Comparison of ENCODE assay signal across 24 mouse cellular contexts in genomic region chr15:4013873-4014272, GRCm38 (mm10). TPM values are rescaled to one million over a fixed set of nuclear protein-coding genes. Genes with fewer than 3 reads are reported as not detected.
A peak's percentile ranks its signal among the peaks of the same experiment; 100 is the strongest.
DNase-seq lines count a peak whose midpoint lies in the region; ATAC-seq and TF ChIP-seq lines count a peak whose summit lies in the region.
"Had no signal": no experiment of that assay in that cellular context is flagged by ENCODE, and none has a peak within 500 bp of the region (broad histone marks: within the 10 kb centered on the region; RNA-seq: fewer than 3 reads in every experiment).

No protein-coding gene starts in this region.

- H3K27me3 ChIP-seq in hindbrain, embryonic 11.5 days (ENCODE audit: control insufficient read depth, insufficient read depth, low read length): no peaks in the 10 kb centered on the region
- no peaks in the 10 kb centered on the region for H3K27me3 ChIP-seq in hindbrain, postnatal 0 days (ENCODE audit: insufficient read depth, low read length)
- no peaks in the 10 kb centered on the region for H3K27me3 ChIP-seq in neural tube, embryonic 12.5 days (replicated peaks)
- H3K27me3 ChIP-seq in neural tube, embryonic 15.5 days (replicated peaks): no peaks in the 10 kb centered on the region
- H3K27me3 ChIP-seq in forebrain, embryonic 13.5 days: no peaks in the 10 kb centered on the region
- H3K27me3 ChIP-seq: embryonic facial prominence, embryonic 12.5 days; embryonic facial prominence, embryonic 15.5 days; forebrain, embryonic 15.5 days; heart, embryonic 13.5 days; intestine, embryonic 15.5 days; Patski had no signal

- H3K9ac ChIP-seq in hindbrain, embryonic 11.5 days (ENCODE audit: low read depth, low read length): no peak overlapping the region
- no peak overlapping the region for H3K9ac ChIP-seq in hindbrain, postnatal 0 days (replicated peaks; ENCODE audit: low read length)
- H3K9ac ChIP-seq in neural tube, embryonic 12.5 days: no peak overlapping the region
- H3K9ac ChIP-seq in neural tube, embryonic 15.5 days (replicated peaks): no peak overlapping the region
- no peak overlapping the region for H3K9ac ChIP-seq in forebrain, embryonic 13.5 days
- H3K9ac ChIP-seq: embryonic facial prominence, embryonic 12.5 days; embryonic facial prominence, embryonic 15.5 days; forebrain, embryonic 15.5 days; heart, embryonic 13.5 days; hindbrain, embryonic 14.5 days; intestine, embryonic 15.5 days had no signal

- peak; percentile 61; the same call in 1 of the 2 replicates for ATAC-seq in hindbrain, embryonic 11.5 days (ENCODE audit: low FRiP score)
- no peak for ATAC-seq in hindbrain, postnatal 0 days
- peak; percentile 65 for ATAC-seq in neural tube, embryonic 12.5 days (ENCODE audit: low FRiP score, low read depth)
- no peak for ATAC-seq in neural tube, embryonic 15.5 days (ENCODE audit: low FRiP score)
- ATAC-seq in forebrain, embryonic 13.5 days: no peak
- ATAC-seq: forebrain, embryonic 15.5 days; intestine, embryonic 15.5 days; Patski had no signal

- H3K4me1 ChIP-seq in hindbrain, embryonic 11.5 days (replicated peaks; ENCODE audit: control insufficient read depth, insufficient read depth, low read length): no peaks in the 10 kb centered on the region
- no peaks in the 10 kb centered on the region for H3K4me1 ChIP-seq in hindbrain, postnatal 0 days (ENCODE audit: insufficient read depth, low read length)
- no peaks in the 10 kb centered on the region for H3K4me1 ChIP-seq in neural tube, embryonic 12.5 days
- H3K4me1 ChIP-seq in neural tube, embryonic 15.5 days: no peaks in the 10 kb centered on the region
- no peaks in the 10 kb centered on the region for H3K4me1 ChIP-seq in forebrain, embryonic 13.5 days
- H3K4me1 ChIP-seq: embryonic facial prominence, embryonic 12.5 days; embryonic facial prominence, embryonic 15.5 days; forebrain, embryonic 15.5 days; heart, embryonic 13.5 days; intestine, embryonic 15.5 days had no signal

- 85% methylated on average over 2 of the region's 2 CpGs for WGBS in hindbrain, embryonic 11.5 days
- WGBS in hindbrain, postnatal 0 days: 66% methylated on average over 2 of the region's 2 CpGs
- WGBS in neural tube, embryonic 12.5 days: 68% methylated on average over 2 of the region's 2 CpGs
- WGBS in neural tube, embryonic 15.5 days: 56% methylated on average over 2 of the region's 2 CpGs
- 71% methylated on average over 2 of the region's 2 CpGs for WGBS in forebrain, embryonic 13.5 days

- H3K36me3 ChIP-seq in hindbrain, embryonic 11.5 days (ENCODE audit: control insufficient read depth, insufficient read depth, low read length): no peaks in the 10 kb centered on the region
- no peaks in the 10 kb centered on the region for H3K36me3 ChIP-seq in hindbrain, postnatal 0 days (ENCODE audit: insufficient read depth, low read length)
- no peaks in the 10 kb centered on the region for H3K36me3 ChIP-seq in neural tube, embryonic 12.5 days
- no peaks in the 10 kb centered on the region for H3K36me3 ChIP-seq in neural tube, embryonic 15.5 days
- H3K36me3 ChIP-seq in forebrain, embryonic 13.5 days (ENCODE audit: poor library complexity, severe bottlenecking): no peaks in the 10 kb centered on the region
- H3K36me3 ChIP-seq: embryonic facial prominence, embryonic 12.5 days; embryonic facial prominence, embryonic 15.5 days; forebrain, embryonic 15.5 days; heart, embryonic 13.5 days; intestine, embryonic 15.5 days had no signal

- H3K4me3 ChIP-seq in hindbrain, embryonic 11.5 days (ENCODE audit: low read depth, low read length): no peak overlapping the region
- H3K4me3 ChIP-seq in hindbrain, postnatal 0 days (ENCODE audit: low read length): no peak overlapping the region
- H3K4me3 ChIP-seq in neural tube, embryonic 12.5 days: no peak overlapping the region
- H3K4me3 ChIP-seq in neural tube, embryonic 15.5 days (replicated peaks): no peak overlapping the region
- H3K4me3 ChIP-seq in forebrain, embryonic 13.5 days: no peak overlapping the region
- H3K4me3 ChIP-seq: embryonic facial prominence, embryonic 12.5 days; embryonic facial prominence, embryonic 15.5 days; forebrain, embryonic 15.5 days; heart, embryonic 13.5 days; intestine, embryonic 15.5 days had no signal

- H3K4me2 ChIP-seq in hindbrain, embryonic 11.5 days (replicated peaks; ENCODE audit: low read depth, low read length): no peak overlapping the region
- no peak overlapping the region for H3K4me2 ChIP-seq in hindbrain, postnatal 0 days (ENCODE audit: low read depth, low read length)
- H3K4me2 ChIP-seq in neural tube, embryonic 12.5 days (replicated peaks): no peak overlapping the region
- H3K4me2 ChIP-seq in neural tube, embryonic 15.5 days: no peak overlapping the region
- H3K4me2 ChIP-seq in forebrain, embryonic 13.5 days: no peak overlapping the region
- H3K4me2 ChIP-seq: embryonic facial prominence, embryonic 12.5 days; embryonic facial prominence, embryonic 15.5 days; forebrain, embryonic 15.5 days; heart, embryonic 13.5 days; hindbrain, embryonic 14.5 days; intestine, embryonic 15.5 days had no signal

- no peaks in the 10 kb centered on the region for H3K9me3 ChIP-seq in hindbrain, embryonic 11.5 days (ENCODE audit: control insufficient read depth, low read length)
- H3K9me3 ChIP-seq in hindbrain, postnatal 0 days (ENCODE audit: low read length): no peaks in the 10 kb centered on the region
- H3K9me3 ChIP-seq in neural tube, embryonic 12.5 days: no peaks in the 10 kb centered on the region
- no peaks in the 10 kb centered on the region for H3K9me3 ChIP-seq in neural tube, embryonic 15.5 days (replicated peaks)
- H3K9me3 ChIP-seq in forebrain, embryonic 13.5 days (replicated peaks): no peaks in the 10 kb centered on the region
- H3K9me3 ChIP-seq: embryonic facial prominence, embryonic 12.5 days; embryonic facial prominence, embryonic 15.5 days; forebrain, embryonic 15.5 days; heart, embryonic 13.5 days; intestine, embryonic 15.5 days had no signal

- DNase-seq in hindbrain, embryonic 11.5 days (ENCODE audit: low spot score): no peak
- no peak for DNase-seq in hindbrain, postnatal 0 days (ENCODE audit: low spot score)
- DNase-seq in MN1 (ENCODE audit: low spot score): peak; percentile 68
- DNase-seq in retina, postnatal 1 day: peak; percentile 67
- DNase-seq in heart, postnatal 25 days (ENCODE audit: low spot score): no peak
- DNase-seq: adrenal gland, postnatal 10 days; adrenal gland, postnatal 36 days; cerebellum, adult 11 months; cerebellum, adult 2 months; cerebellum, adult 9-11 months; cerebellum, postnatal 25 days; gastrocnemius, postnatal 25 days; heart, adult 18-20 months; heart, postnatal 14 days had no signal

- H3K27ac ChIP-seq in hindbrain, embryonic 11.5 days (ENCODE audit: low read depth, low read length): no peak overlapping the region
- no peak overlapping the region for H3K27ac ChIP-seq in hindbrain, postnatal 0 days
- no peak overlapping the region for H3K27ac ChIP-seq in neural tube, embryonic 12.5 days
- no peak overlapping the region for H3K27ac ChIP-seq in neural tube, embryonic 15.5 days (replicated peaks)
- no peak overlapping the region for H3K27ac ChIP-seq in forebrain, embryonic 13.5 days
- H3K27ac ChIP-seq: embryonic facial prominence, embryonic 12.5 days; embryonic facial prominence, embryonic 15.5 days; forebrain, embryonic 15.5 days; heart, embryonic 13.5 days; hindbrain, embryonic 14.5 days; intestine, embryonic 15.5 days had no signal

- intact Hi-C loops in heart, postnatal 25 days (cut with DNase I): no loop called here

- TF ChIP-seq CTCF in hindbrain, postnatal 0 days (IDR thresholded peaks at IDR 0.05; ENCODE audit: low read depth): no peak

RNA-seq across cellular contexts. Expression of gene Oxct1, which starts 12.3 kb away (rescaled TPM):
- polyA plus RNA-seq in hindbrain, embryonic 11.5 days (2014; fragmentation: Nextera tagmentation; extraction: Ambion mirVana): 183 and 196 TPM in 2 replicates
- total RNA-seq in hindbrain, postnatal 0 days (2014; rRNA removed): 226 and 314 TPM in 2 replicates
- 457 and 505 TPM in 2 replicates for polyA plus RNA-seq in hindbrain, postnatal 0 days (2015; fragmentation: Nextera tagmentation; extraction: Ambion mirVana)
- 184 and 190 TPM in 2 replicates for polyA plus RNA-seq in neural tube, embryonic 12.5 days (2016; fragmentation: Nextera tagmentation; extraction: Ambion mirVana)
- polyA plus RNA-seq in neural tube, embryonic 15.5 days (2015; fragmentation: Nextera tagmentation; extraction: Ambion mirVana): 402 and 424 TPM in 2 replicates
- total RNA-seq in heart, postnatal 25 days (2021): 1,000 to 10,000 TPM; 1,289 to 1,329 TPM
- polyA plus RNA-seq in forebrain, embryonic 13.5 days (2015; fragmentation: Nextera tagmentation; extraction: Ambion mirVana): 231 and 249 TPM in 2 replicates

RNA-seq across cellular contexts. Expression of gene AW549877, which starts 18.3 kb away (rescaled TPM):
- polyA plus RNA-seq in hindbrain, embryonic 11.5 days (2014; fragmentation: Nextera tagmentation; extraction: Ambion mirVana): 57.9 and 66.7 TPM in 2 replicates
- 30.0 and 30.2 TPM in 2 replicates for total RNA-seq in hindbrain, postnatal 0 days (2014; rRNA removed)
- polyA plus RNA-seq in hindbrain, postnatal 0 days (2015; fragmentation: Nextera tagmentation; extraction: Ambion mirVana): 23.6 and 26.2 TPM in 2 replicates
- 49.6 and 53.9 TPM in 2 replicates for polyA plus RNA-seq in neural tube, embryonic 12.5 days (2016; fragmentation: Nextera tagmentation; extraction: Ambion mirVana)
- 34.2 and 34.4 TPM in 2 replicates for polyA plus RNA-seq in neural tube, embryonic 15.5 days (2015; fragmentation: Nextera tagmentation; extraction: Ambion mirVana)
- 10 to 100 TPM; 22.9 to 25.3 TPM for total RNA-seq in heart, postnatal 25 days (2021)
- 36.6 and 40.4 TPM in 2 replicates for polyA plus RNA-seq in forebrain, embryonic 13.5 days (2015; fragmentation: Nextera tagmentation; extraction: Ambion mirVana)

RNA-seq across cellular contexts. Expression of gene Fbxo4, which starts 34.5 kb away (rescaled TPM):
- 6.6 and 8.1 TPM in 2 replicates for polyA plus RNA-seq in hindbrain, embryonic 11.5 days (2014; fragmentation: Nextera tagmentation; extraction: Ambion mirVana)
- total RNA-seq in hindbrain, postnatal 0 days (2014; rRNA removed): 12.6 and 14.7 TPM in 2 replicates
- 11.2 and 11.7 TPM in 2 replicates for polyA plus RNA-seq in hindbrain, postnatal 0 days (2015; fragmentation: Nextera tagmentation; extraction: Ambion mirVana)
- 6.0 and 7.8 TPM in 2 replicates for polyA plus RNA-seq in neural tube, embryonic 12.5 days (2016; fragmentation: Nextera tagmentation; extraction: Ambion mirVana)
- 9.0 and 10.7 TPM in 2 replicates for polyA plus RNA-seq in neural tube, embryonic 15.5 days (2015; fragmentation: Nextera tagmentation; extraction: Ambion mirVana)
- total RNA-seq in heart, postnatal 25 days (2021): 1 to 10 TPM; 6.5 to 8.6 TPM
- 6.5 and 6.9 TPM in 2 replicates for polyA plus RNA-seq in forebrain, embryonic 13.5 days (2015; fragmentation: Nextera tagmentation; extraction: Ambion mirVana)

Comparison
In these comparisons a context has a peak if more than half of its experiments do, and no peak if none do; other contexts are left out.
1. ATAC-seq: peak in hindbrain, embryonic 11.5 days (single experiment) and neural tube, embryonic 12.5 days (single experiment); none in hindbrain, postnatal 0 days (single experiment), neural tube, embryonic 15.5 days (single experiment) and forebrain, embryonic 13.5 days (single experiment).
2. DNase-seq: peak in MN1 (single experiment) and retina, postnatal 1 day (single experiment); none in hindbrain, embryonic 11.5 days (single experiment), hindbrain, postnatal 0 days (single experiment) and heart, postnatal 25 days (single experiment).